Mouse (Mus musculus): ENCODE data around the gene Lmo1. TPM values are rescaled to one million over a fixed set of nuclear protein-coding genes. Genes with fewer than 3 reads are reported as not detected.

Gene Lmo1
- total and polyA plus RNA-seq, 2 experiments from 2014 or later, result 59.4 to 86.5 TPM

DNA sequence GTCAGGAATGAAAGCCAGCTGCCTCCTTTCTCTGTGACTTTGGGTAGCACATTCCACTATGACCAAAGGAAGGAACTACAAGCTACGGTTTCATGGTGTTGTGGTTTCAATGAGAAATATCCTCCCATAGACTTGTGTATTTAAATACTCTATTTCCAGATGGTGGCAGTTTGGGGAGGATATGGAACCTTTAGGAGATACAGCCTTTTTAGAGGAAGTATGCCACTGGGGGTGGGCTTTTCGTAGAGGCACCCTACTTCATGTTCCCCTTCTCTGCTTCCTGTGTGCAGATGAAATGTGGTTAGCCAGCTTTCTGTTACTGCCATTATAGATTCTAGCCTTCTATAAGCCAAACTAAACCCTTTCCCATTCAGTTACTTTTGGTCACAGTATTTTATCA, 34.8 kb upstream of the Lmo1 start:
- no peaks in the 10 kb centered on the region for H3K9me3 ChIP-seq (ENCODE audit: low read length)
- H3K27me3 ChIP-seq (ENCODE audit: insufficient read depth, low read length), result peaks cover 3% of the 10 kb centered on the region
- no peak for TF ChIP-seq CTCF (IDR thresholded peaks at IDR 0.05; ENCODE audit: low read depth)
- H3K36me3 ChIP-seq (ENCODE audit: insufficient read depth), result no peaks in the 10 kb centered on the region
- ATAC-seq (no peak), DNase-seq (no peak)
- 90% methylated on average over 2 of the region's 2 CpGs for WGBS
- H3K4me1 ChIP-seq (ENCODE audit: insufficient read depth), result no peaks in the 10 kb centered on the region
- no peak overlapping the region for H3K9ac ChIP-seq
- H3K4me2 ChIP-seq (ENCODE audit: low read depth), result no peak overlapping the region
- no peak overlapping the region for H3K4me3 ChIP-seq (ENCODE audit: low read depth, low read length)
- no peak overlapping the region for H3K27ac ChIP-seq (ENCODE audit: low read depth, low read length)

DNA sequence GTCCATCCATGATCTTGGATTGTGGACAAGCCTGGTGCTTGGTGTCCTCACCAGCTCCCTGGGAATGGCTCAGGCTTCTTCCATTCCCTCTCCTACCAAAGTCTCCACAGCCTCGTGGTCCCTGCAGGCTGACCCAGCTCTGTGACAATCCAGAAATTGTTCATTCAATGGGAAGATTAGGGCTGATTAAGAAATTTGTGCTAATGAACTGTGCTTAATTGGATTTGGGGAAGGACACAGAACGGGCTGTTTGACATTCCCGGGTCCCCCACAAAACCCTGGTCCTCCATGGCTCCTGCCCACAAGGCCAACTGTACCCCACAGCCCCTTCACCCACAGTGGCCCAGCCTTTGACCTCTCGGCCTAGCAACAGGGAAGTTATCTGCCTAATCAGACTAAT, 32.8 kb upstream of the Lmo1 start:
- ATAC-seq (no peak), DNase-seq (no peak)
- Histone ChIP-seq H3K4me2 (ENCODE audit: low read depth) (no peak overlapping the region), H3K4me3 (ENCODE audit: low read depth, low read length) (no peak overlapping the region), H3K27ac (ENCODE audit: low read depth, low read length) (no peak overlapping the region), H3K9ac (no peak overlapping the region), H3K4me1 (ENCODE audit: insufficient read depth) (no peaks in the 10 kb centered on the region), H3K9me3 (ENCODE audit: low read length) (no peaks in the 10 kb centered on the region), H3K36me3 (ENCODE audit: insufficient read depth) (no peaks in the 10 kb centered on the region), H3K27me3 (ENCODE audit: insufficient read depth, low read length) (peaks cover 3% of the 10 kb centered on the region)
- TF ChIP-seq CTCF (IDR thresholded peaks at IDR 0.05; ENCODE audit: low read depth), result no peak
- 30% methylated on average over 4 of the region's 4 CpGs for WGBS

DNA sequence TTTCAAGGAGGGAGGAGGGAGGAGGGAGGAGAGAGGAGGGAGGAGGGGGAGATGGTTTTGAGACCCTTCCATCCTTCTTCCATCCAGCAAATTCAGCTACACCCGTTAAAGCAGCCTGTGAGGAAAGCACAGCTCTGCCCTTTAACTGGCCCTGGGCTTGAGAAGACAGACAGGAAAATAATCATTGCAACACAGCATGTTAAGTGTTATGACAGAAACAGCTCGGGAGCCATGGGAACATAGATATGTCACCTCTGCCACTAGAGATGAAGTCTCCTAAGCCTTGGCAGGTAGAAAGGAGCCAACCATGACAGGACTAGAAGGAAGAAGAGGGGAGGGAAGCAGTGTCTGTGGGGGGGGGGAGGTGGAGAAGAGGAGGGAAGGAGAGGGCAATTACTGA, 31.4 kb upstream of the Lmo1 start:
- no peak overlapping the region for H3K9ac ChIP-seq
- no peaks in the 10 kb centered on the region for H3K9me3 ChIP-seq (ENCODE audit: low read length)
- H3K4me3 ChIP-seq (ENCODE audit: low read depth, low read length), result no peak overlapping the region
- H3K27ac ChIP-seq (ENCODE audit: low read depth, low read length), result no peak overlapping the region
- 75% methylated on average over 2 of the region's 2 CpGs for WGBS
- no peak for DNase-seq
- no peaks in the 10 kb centered on the region for H3K36me3 ChIP-seq (ENCODE audit: insufficient read depth)
- no peak for TF ChIP-seq CTCF (IDR thresholded peaks at IDR 0.05; ENCODE audit: low read depth)
- no peak overlapping the region for H3K4me2 ChIP-seq (ENCODE audit: low read depth)
- no peaks in the 10 kb centered on the region for H3K4me1 ChIP-seq (ENCODE audit: insufficient read depth)
- peaks cover 3% of the 10 kb centered on the region for H3K27me3 ChIP-seq (ENCODE audit: insufficient read depth, low read length)
- no peak; the same call in 1 of the 2 replicates for ATAC-seq

GRCm38 (mm10) chr7:109203140-109203539, 28.1 kb upstream of the Lmo1 start:
- WGBS, result 55% methylated on average over 3 of the region's 3 CpGs
- H3K4me1 ChIP-seq (ENCODE audit: insufficient read depth), result no peaks in the 10 kb centered on the region
- H3K27ac ChIP-seq (ENCODE audit: low read depth, low read length), result no peak overlapping the region
- H3K9ac ChIP-seq, result no peak overlapping the region
- no peak overlapping the region for H3K4me3 ChIP-seq (ENCODE audit: low read depth, low read length)
- no peak for TF ChIP-seq CTCF (IDR thresholded peaks at IDR 0.05; ENCODE audit: low read depth)
- H3K4me2 ChIP-seq (ENCODE audit: low read depth), result no peak overlapping the region
- no peak for DNase-seq
- ATAC-seq, result no peak
- no peaks in the 10 kb centered on the region for H3K36me3 ChIP-seq (ENCODE audit: insufficient read depth)
- peaks cover 8% of the 10 kb centered on the region for H3K27me3 ChIP-seq (ENCODE audit: insufficient read depth, low read length)
- no peaks in the 10 kb centered on the region for H3K9me3 ChIP-seq (ENCODE audit: low read length)

- Histone ChIP-seq H3K4me3 (ENCODE audit: low read depth, low read length) (no peak overlapping the region), H3K4me1 (ENCODE audit: insufficient read depth) (peaks cover 6% of the 10 kb centered on the region; the same call in 1 of the 2 replicates), H3K9me3 (ENCODE audit: low read length) (no peaks in the 10 kb centered on the region), H3K27ac (ENCODE audit: low read depth, low read length) (no peak overlapping the region), H3K36me3 (ENCODE audit: insufficient read depth) (no peaks in the 10 kb centered on the region), H3K27me3 (ENCODE audit: insufficient read depth, low read length) (peaks cover 15% of the 10 kb centered on the region; the same call in 1 of the 2 replicates), H3K4me2 (ENCODE audit: low read depth) (no peak overlapping the region), H3K9ac (no peak overlapping the region)
- ATAC-seq (no peak), DNase-seq (no peak)
- TF ChIP-seq CTCF (IDR thresholded peaks at IDR 0.05; ENCODE audit: low read depth), result no peak
- 84% methylated on average over 3 of the region's 3 CpGs for WGBS
Observed at GRCm38 (mm10) chr7:109200559-109200958, 25.6 kb upstream of the Lmo1 start.

DNA sequence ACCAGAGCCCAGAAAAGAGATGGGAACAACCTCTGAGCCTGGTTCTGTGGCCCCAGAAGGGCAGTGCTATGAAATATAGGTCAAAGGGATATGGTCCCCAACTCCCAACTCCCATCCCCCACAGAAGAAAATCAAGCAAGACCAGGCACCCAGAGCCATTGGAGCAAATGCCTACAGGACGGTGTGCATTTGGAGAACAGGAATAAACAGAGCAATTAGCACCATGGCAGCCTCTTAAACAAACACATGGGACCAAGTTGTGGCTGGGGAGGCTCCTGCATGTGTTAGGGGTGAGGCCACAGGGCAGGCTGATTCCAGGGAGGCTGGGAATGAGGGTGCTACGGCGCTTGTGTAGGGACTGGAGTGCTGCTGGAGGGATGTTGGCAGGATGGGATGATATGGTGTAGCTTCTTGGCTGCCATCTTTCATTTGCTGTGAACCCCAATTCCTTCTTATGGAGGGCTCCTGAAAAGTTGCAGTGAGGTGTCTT, 22.2 kb upstream of the Lmo1 start:
- Histone ChIP-seq H3K27ac (ENCODE audit: low read depth, low read length) (no peak overlapping the region), H3K9me3 (ENCODE audit: low read length) (no peaks in the 10 kb centered on the region), H3K9ac (no peak overlapping the region), H3K4me2 (ENCODE audit: low read depth) (no peak overlapping the region), H3K36me3 (ENCODE audit: insufficient read depth) (no peaks in the 10 kb centered on the region), H3K27me3 (ENCODE audit: insufficient read depth, low read length) (peaks cover 15% of the 10 kb centered on the region; the same call in 1 of the 2 replicates), H3K4me3 (ENCODE audit: low read depth, low read length) (no peak overlapping the region), H3K4me1 (ENCODE audit: insufficient read depth) (peaks cover 6% of the 10 kb centered on the region)
- ATAC-seq (no peak), DNase-seq (no peak)
- TF ChIP-seq CTCF (IDR thresholded peaks at IDR 0.05; ENCODE audit: low read depth), result no peak
- 51% methylated on average over 3 of the region's 3 CpGs for WGBS

DNA sequence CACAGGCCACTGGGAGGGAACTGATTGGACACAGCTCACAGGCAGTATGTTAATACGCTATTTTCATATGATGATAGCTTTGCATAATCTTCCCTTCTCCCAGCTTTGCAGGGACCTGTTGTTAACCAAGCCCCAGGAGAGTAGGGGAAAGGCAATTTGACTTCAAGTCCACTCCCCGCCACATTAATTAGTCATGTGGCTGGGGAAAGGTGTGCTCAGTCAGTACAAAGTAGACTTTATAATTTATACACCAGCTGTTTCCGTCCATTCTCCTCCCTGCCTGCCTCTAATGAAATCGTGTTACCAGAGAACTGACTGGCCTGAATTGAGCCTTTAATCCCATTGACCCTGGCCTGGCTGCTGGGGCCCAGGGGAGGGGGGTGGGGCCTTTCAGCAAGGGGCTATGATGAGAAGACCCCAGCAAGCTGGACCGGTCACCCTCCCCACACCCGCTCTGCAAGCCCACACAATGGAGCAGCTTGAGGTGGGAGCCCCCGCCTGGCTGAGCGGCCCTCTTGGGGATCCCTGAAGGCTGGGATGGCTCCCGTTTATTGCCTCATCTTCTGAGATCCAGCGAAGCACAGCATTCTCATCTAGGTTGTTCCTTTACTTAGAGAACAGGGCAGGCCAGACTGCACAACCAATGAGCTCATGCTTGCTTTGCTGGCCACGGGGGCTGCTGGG, 21.5 kb upstream of the Lmo1 start:
- H3K36me3 ChIP-seq (ENCODE audit: insufficient read depth), result no peaks in the 10 kb centered on the region
- DNase-seq (no peak), ATAC-seq (no peak)
- peaks cover 12% of the 10 kb centered on the region for H3K4me1 ChIP-seq (ENCODE audit: insufficient read depth)
- H3K27me3 ChIP-seq (ENCODE audit: insufficient read depth, low read length), result peaks cover 15% of the 10 kb centered on the region; the same call in 1 of the 2 replicates
- no peaks in the 10 kb centered on the region for H3K9me3 ChIP-seq (ENCODE audit: low read length)
- no peak overlapping the region for H3K4me2 ChIP-seq (ENCODE audit: low read depth)
- H3K9ac ChIP-seq, result no peak overlapping the region
- no peak for TF ChIP-seq CTCF (IDR thresholded peaks at IDR 0.05; ENCODE audit: low read depth)
- H3K27ac ChIP-seq (ENCODE audit: low read depth, low read length), result no peak overlapping the region
- 6% methylated on average over 11 of the region's 11 CpGs for WGBS
- no peak overlapping the region for H3K4me3 ChIP-seq (ENCODE audit: low read depth, low read length)
